Mouse (Mus musculus) liver, embryonic 15.5 days (tissue): Measurements from ENCODE around the gene Bbs2. TPM values are rescaled to one million over a fixed set of nuclear protein-coding genes. Genes with fewer than 3 reads are reported as not detected.
"Not testable (repeated sequence)": the region's sequence is repeated elsewhere in the genome, so short reads cannot be mapped to it uniquely, and the experiment has no call there.

Experiments
- ATAC-seq: fragments of 200-750 bp; cut with Nextera tagmentation; 2 replicates; pipeline ENCODE4 v1.8.0; 2017; ENCODE audit warnings: moderate number of reproducible peaks, mild to moderate bottlenecking, moderate library complexity; ENCODE audit not compliant: insufficient read depth
- H3K27ac ChIP-seq: fragments of 300-500 bp; sonication (generic); replicated peaks from 2 replicates; pipeline ENCODE4 v1.5.1; 2015; ENCODE audit warnings: mild to moderate bottlenecking, inconsistent platforms
- H3K27me3 ChIP-seq: fragments of 300-500 bp; sonication (generic); 2 replicates; pipeline ENCODE4 v1.6.1; 2015; ENCODE audit warnings: mild to moderate bottlenecking, inconsistent platforms
- H3K36me3 ChIP-seq: fragments of 300-500 bp; sonication (generic); replicated peaks from 2 replicates; pipeline ENCODE4 v1.6.1; 2015; ENCODE audit warnings: moderate library complexity, mild to moderate bottlenecking, inconsistent platforms
- H3K4me1 ChIP-seq: fragments of 300-500 bp; sonication (generic); replicated peaks from 2 replicates; pipeline ENCODE4 v1.6.1; 2015; ENCODE audit warnings: inconsistent platforms
- H3K4me2 ChIP-seq: fragments of 300-500 bp; sonication (generic); 2 replicates; pipeline ENCODE4 v1.6.1; 2015; ENCODE audit warnings: moderate library complexity, mild to moderate bottlenecking, inconsistent platforms
- H3K4me3 ChIP-seq: fragments of 300-500 bp; sonication (generic); replicated peaks from 2 replicates; pipeline ENCODE4 v1.5.1; 2015; ENCODE audit warnings: mild to moderate bottlenecking, inconsistent platforms
- H3K9ac ChIP-seq: fragments of 300-500 bp; sonication (generic); 2 replicates; pipeline ENCODE4 v1.6.1; 2015; ENCODE audit warnings: moderate library complexity, mild to moderate bottlenecking, inconsistent platforms
- H3K9me3 ChIP-seq: fragments of 300-500 bp; sonication (generic); replicated peaks from 2 replicates; pipeline ENCODE4 v1.6.1; 2016; ENCODE audit warnings: inconsistent platforms
- WGBS: fragments of 180-500 bp; shearing (Covaris S2); methylation state at CpG from one replicate; pipeline ENCODE4 v1.1.7; 2015; ENCODE audit warnings: mixed read lengths; ENCODE audit not compliant: insufficient replicate concordance; 5-methylcytosine and 5-hydroxymethylcytosine counted together
- polyA plus RNA-seq: library from polyadenylated mRNA; unstranded; fragments of >200 nt; fragmentation: Nextera tagmentation; extraction: Ambion mirVana; gene quantifications from 2 replicates; pipeline ENCODE4 v1.2.1, GENCODE M21; 2015

The Bbs2 gene
- polyA plus RNA-seq, 1 experiment from 2014 or later, result 2.6 TPM

GRCm38 (mm10) chr8:94036944-94037524 lies 61.7 kb downstream of the Bbs2 start, which contains the start of the genes Nudt21 and Ogfod1:
Gene Nudt21, minus strand, starts transcription at chr8:94037031.
Gene Ogfod1, plus strand, starts transcription at chr8:94037198.
- Histone ChIP-seq H3K4me3 (peak within 1 kb of the TSS; percentile 71), H3K36me3 (peaks cover under 1% of the 10 kb centered on the region; the same call in 1 of the 2 replicates), H3K9me3 (no peaks in the 10 kb centered on the region), H3K4me1 (peaks cover 44% of the 10 kb centered on the region), H3K27me3 (no peaks in the 10 kb centered on the region), H3K27ac (peak within 1 kb of the TSS; percentile 88), H3K4me2 (peak within 1 kb of the TSS; percentile 79), H3K9ac (peak within 1 kb of the TSS; percentile 69)
- ATAC-seq, result peak; percentile 96
- under 1% methylated on average over 41 of the region's 41 CpGs for WGBS

GRCm38 (mm10) chr8:94036541-94036940 lies 62.2 kb downstream of the Bbs2 start:
- H3K27me3 ChIP-seq, result not testable (repeated sequence)
- peak; percentile 83 for ATAC-seq
- WGBS, result under 1% methylated on average over 29 of the region's 32 CpGs

GRCm38 (mm10) chr8:94035200-94035599 lies 63.5 kb downstream of the Bbs2 start:
- Histone ChIP-seq H3K9ac (peak overlapping the region; percentile 47), H3K4me3 (peak overlapping the region; percentile 71), H3K4me1 (peaks cover 44% of the 10 kb centered on the region), H3K27ac (peak overlapping the region; percentile 88), H3K27me3 (no peaks in the 10 kb centered on the region), H3K9me3 (no peaks in the 10 kb centered on the region), H3K36me3 (peaks cover 18% of the 10 kb centered on the region), H3K4me2 (peak overlapping the region; percentile 75)
- no peak for ATAC-seq
- 52% methylated on average over 5 of the region's 5 CpGs for WGBS

More at GRCm38 (mm10) chr8:94036541-94036940, 62.2 kb downstream of the Bbs2 start:
- Histone ChIP-seq H3K4me1 (peaks cover 44% of the 10 kb centered on the region), H3K4me3 (peak overlapping the region; percentile 71), H3K4me2 (peak overlapping the region; percentile 75), H3K9ac (peak overlapping the region; percentile 69), H3K27ac (peak overlapping the region; percentile 88)
- H3K9me3 ChIP-seq, H3K36me3 ChIP-seq: not testable (repeated sequence)

- Histone ChIP-seq H3K27ac (no peak overlapping the region), H3K4me2 (peak overlapping the region; percentile 75), H3K9ac (peak overlapping the region; percentile 10; the same call in 1 of the 2 replicates), H3K9me3 (no peaks in the 10 kb centered on the region), H3K4me1 (peaks cover 43% of the 10 kb centered on the region), H3K27me3 (no peaks in the 10 kb centered on the region), H3K36me3 (peaks cover 34% of the 10 kb centered on the region), H3K4me3 (no peak overlapping the region)
- ATAC-seq, result no peak
- WGBS, result 79% methylated on average over 3 of the region's 3 CpGs
Measured at GRCm38 (mm10) chr8:94033601-94034000, 65.1 kb downstream of the Bbs2 start.

- peaks cover 73% of the 10 kb centered on the region for H3K36me3 ChIP-seq
- H3K9ac ChIP-seq, result no peak overlapping the region
- H3K4me3 ChIP-seq, result no peak overlapping the region
- no peaks in the 10 kb centered on the region for H3K9me3 ChIP-seq
- peaks cover 23% of the 10 kb centered on the region for H3K4me1 ChIP-seq
- no peak for ATAC-seq
- H3K4me2 ChIP-seq, result no peak overlapping the region
- H3K27me3 ChIP-seq, result no peaks in the 10 kb centered on the region
- no peak overlapping the region for H3K27ac ChIP-seq
- 89% methylated on average over 9 of the region's 9 CpGs for WGBS
Measured at GRCm38 (mm10) chr8:94029701-94030100, 69.0 kb downstream of the Bbs2 start.

DNA sequence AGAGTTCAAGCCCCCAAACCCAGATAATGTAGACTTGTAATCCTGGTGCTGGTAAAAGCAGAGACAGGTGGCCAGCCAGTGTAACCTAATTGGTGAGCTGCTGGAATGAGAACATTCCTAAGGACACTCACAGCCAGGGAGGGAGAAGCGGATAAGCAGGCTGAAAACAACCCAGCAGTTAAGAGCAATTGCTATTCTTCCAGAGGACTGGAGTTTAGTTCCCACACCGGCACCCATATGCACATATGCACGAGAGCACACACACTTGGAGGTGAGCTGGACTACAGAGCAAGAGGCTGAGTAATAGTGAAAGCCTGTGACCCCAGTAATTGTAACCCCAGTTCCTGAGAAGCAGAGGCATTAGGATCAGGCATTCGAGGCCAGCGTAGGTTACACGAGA lies 74.8 kb downstream of the Bbs2 start:
- ATAC-seq, result no peak
- no peak overlapping the region for H3K4me3 ChIP-seq
- no peaks in the 10 kb centered on the region for H3K4me1 ChIP-seq
- no peak overlapping the region for H3K9ac ChIP-seq
- peaks cover 88% of the 10 kb centered on the region for H3K36me3 ChIP-seq
- H3K27ac ChIP-seq, result no peak overlapping the region
- no peaks in the 10 kb centered on the region for H3K27me3 ChIP-seq
- 94% methylated on average over 6 of the region's 6 CpGs for WGBS
- H3K9me3 ChIP-seq, result no peaks in the 10 kb centered on the region
- H3K4me2 ChIP-seq, result no peak overlapping the region

Other genes with a start within 250 kb of the Bbs2 start
- 52.2 and 59.4 TPM in 2 replicates for gene Amfr, start 86.1 kb downstream of the Bbs2 start, polyA plus RNA-seq
- gene Nudt21, start 61.9 kb downstream of the Bbs2 start, polyA plus RNA-seq, result 70.5 and 74.4 TPM in 2 replicates
- 4.2 and 4.9 TPM in 2 replicates for gene Ogfod1, start 61.7 kb downstream of the Bbs2 start, polyA plus RNA-seq
- gene Mt4, start 38.3 kb upstream of the Bbs2 start, polyA plus RNA-seq, result 0.81 and 1.2 TPM in 2 replicates
- gene Mt3, start 53.7 kb upstream of the Bbs2 start, polyA plus RNA-seq, result 0.24 TPM in 1 of 2 replicates, not detected in the other
- gene Mt2, start 73.7 kb upstream of the Bbs2 start, polyA plus RNA-seq, result 1,256 and 1,483 TPM in 2 replicates
- gene Mt1, start 80.2 kb upstream of the Bbs2 start, polyA plus RNA-seq, result 5,156 and 5,724 TPM in 2 replicates
- 39.4 and 41.7 TPM in 2 replicates for gene Nup93, start 115.6 kb upstream of the Bbs2 start, polyA plus RNA-seq
- gene Slc12a3, start 230.3 kb upstream of the Bbs2 start, polyA plus RNA-seq, result 0.15 and 0.37 TPM in 2 replicates